Mouse (Mus musculus): ENCODE measurements around the gene Bpnt1. TPM values are rescaled to one million over a fixed set of nuclear protein-coding genes. Genes with fewer than 3 reads are reported as not detected.

Gene Bpnt1
- polyA plus RNA-seq, 1 experiment from 2014 or later, result 43.2 TPM

GRCm38 (mm10) chr1:185362677-185363520 is 30.9 kb downstream of the Bpnt1 start, which contains the start of gene Eprs:
TSS of gene Eprs (plus strand) at chr1:185363044.
- Histone ChIP-seq H3K27me3 (replicated peaks; ENCODE audit: control insufficient read depth, insufficient read depth, low read length) (no peaks in the 10 kb centered on the region), H3K9ac (replicated peaks; ENCODE audit: low read depth, low read length) (peak within 1 kb of the TSS; percentile 86), H3K36me3 (ENCODE audit: control insufficient read depth, insufficient read depth) (no peaks in the 10 kb centered on the region; the same call in 1 of the 2 replicates), H3K9me3 (ENCODE audit: control insufficient read depth, low read length) (no peaks in the 10 kb centered on the region), H3K4me2 (ENCODE audit: low read length) (peak within 1 kb of the TSS; percentile 85), H3K4me1 (replicated peaks; ENCODE audit: control insufficient read depth, insufficient read depth, low read length) (peaks cover 26% of the 10 kb centered on the region), H3K27ac (ENCODE audit: low read length) (peak within 1 kb of the TSS; percentile 91), H3K4me3 (replicated peaks; ENCODE audit: low read length) (peak within 1 kb of the TSS; percentile 90)
- ATAC-seq, result peak; percentile 96
- WGBS, result under 1% methylated on average over 76 of the region's 92 CpGs

GRCm38 (mm10) chr1:185363526-185364182 is 31.7 kb downstream of the Bpnt1 start:
- H3K9ac ChIP-seq (replicated peaks; ENCODE audit: low read depth, low read length), result peak overlapping the region; percentile 81
- 3% methylated on average over 22 of the region's 22 CpGs for WGBS
- H3K4me3 ChIP-seq (replicated peaks; ENCODE audit: low read length), result peak overlapping the region; percentile 90
- H3K4me2 ChIP-seq (ENCODE audit: low read length), result peak overlapping the region; percentile 62
- no peaks in the 10 kb centered on the region for H3K36me3 ChIP-seq (ENCODE audit: control insufficient read depth, insufficient read depth)
- no peaks in the 10 kb centered on the region for H3K9me3 ChIP-seq (ENCODE audit: control insufficient read depth, low read length)
- H3K27ac ChIP-seq (ENCODE audit: low read length), result peak overlapping the region; percentile 87
- no peaks in the 10 kb centered on the region for H3K27me3 ChIP-seq (replicated peaks; ENCODE audit: control insufficient read depth, insufficient read depth, low read length)
- peak; percentile 18; the same call in 1 of the 2 replicates for ATAC-seq
- peaks cover 26% of the 10 kb centered on the region for H3K4me1 ChIP-seq (replicated peaks; ENCODE audit: control insufficient read depth, insufficient read depth, low read length)

GRCm38 (mm10) chr1:185364183-185364540 is 32.2 kb downstream of the Bpnt1 start:
- WGBS, result 35% methylated on average over 6 of the region's 6 CpGs
- H3K27me3 ChIP-seq (replicated peaks; ENCODE audit: control insufficient read depth, insufficient read depth, low read length), result no peaks in the 10 kb centered on the region

GRCm38 (mm10) chr1:185367383-185367782 is 35.4 kb downstream of the Bpnt1 start:
- WGBS, result 89% methylated on average over 6 of the region's 6 CpGs

More at GRCm38 (mm10) chr1:185364183-185364540, 32.2 kb downstream of the Bpnt1 start:
- no peak for ATAC-seq
- Histone ChIP-seq H3K4me1 (replicated peaks; ENCODE audit: control insufficient read depth, insufficient read depth, low read length) (peaks cover 26% of the 10 kb centered on the region), H3K9me3 (ENCODE audit: control insufficient read depth, low read length) (no peaks in the 10 kb centered on the region), H3K27ac (ENCODE audit: low read length) (no peak overlapping the region), H3K4me2 (ENCODE audit: low read length) (peak overlapping the region; percentile 62), H3K9ac (replicated peaks; ENCODE audit: low read depth, low read length) (no peak overlapping the region), H3K4me3 (replicated peaks; ENCODE audit: low read length) (peak overlapping the region; percentile 90), H3K36me3 (ENCODE audit: control insufficient read depth, insufficient read depth) (no peaks in the 10 kb centered on the region)

GRCm38 (mm10) chr1:185369979-185370378 is 38.0 kb downstream of the Bpnt1 start:
- no peak for ATAC-seq
- Histone ChIP-seq H3K27me3 (replicated peaks; ENCODE audit: control insufficient read depth, insufficient read depth, low read length) (no peaks in the 10 kb centered on the region), H3K36me3 (ENCODE audit: control insufficient read depth, insufficient read depth) (peaks cover 21% of the 10 kb centered on the region), H3K9ac (replicated peaks; ENCODE audit: low read depth, low read length) (no peak overlapping the region), H3K4me3 (replicated peaks; ENCODE audit: low read length) (no peak overlapping the region), H3K9me3 (ENCODE audit: control insufficient read depth, low read length) (no peaks in the 10 kb centered on the region), H3K4me1 (replicated peaks; ENCODE audit: control insufficient read depth, insufficient read depth, low read length) (peaks cover 9% of the 10 kb centered on the region; the same call in 1 of the 2 replicates), H3K4me2 (ENCODE audit: low read length) (no peak overlapping the region), H3K27ac (ENCODE audit: low read length) (no peak overlapping the region)
- 98% methylated on average over 6 of the region's 6 CpGs for WGBS

More at GRCm38 (mm10) chr1:185367383-185367782, 35.4 kb downstream of the Bpnt1 start:
- no peak overlapping the region for H3K4me2 ChIP-seq (ENCODE audit: low read length)
- no peaks in the 10 kb centered on the region for H3K9me3 ChIP-seq (ENCODE audit: control insufficient read depth, low read length)
- H3K9ac ChIP-seq (replicated peaks; ENCODE audit: low read depth, low read length), result no peak overlapping the region
- H3K27ac ChIP-seq (ENCODE audit: low read length), result no peak overlapping the region
- H3K4me3 ChIP-seq (replicated peaks; ENCODE audit: low read length), result no peak overlapping the region
- peaks cover 20% of the 10 kb centered on the region for H3K4me1 ChIP-seq (replicated peaks; ENCODE audit: control insufficient read depth, insufficient read depth, low read length)
- no peak for ATAC-seq
- H3K27me3 ChIP-seq (replicated peaks; ENCODE audit: control insufficient read depth, insufficient read depth, low read length), result no peaks in the 10 kb centered on the region
- H3K36me3 ChIP-seq (ENCODE audit: control insufficient read depth, insufficient read depth), result peaks cover 13% of the 10 kb centered on the region

GRCm38 (mm10) chr1:185376390-185376789 is 44.4 kb downstream of the Bpnt1 start:
- Histone ChIP-seq H3K27ac (ENCODE audit: low read length) (no peak overlapping the region), H3K4me3 (replicated peaks; ENCODE audit: low read length) (no peak overlapping the region), H3K27me3 (replicated peaks; ENCODE audit: control insufficient read depth, insufficient read depth, low read length) (no peaks in the 10 kb centered on the region), H3K36me3 (ENCODE audit: control insufficient read depth, insufficient read depth) (peaks cover 46% of the 10 kb centered on the region), H3K9ac (replicated peaks; ENCODE audit: low read depth, low read length) (no peak overlapping the region), H3K4me1 (replicated peaks; ENCODE audit: control insufficient read depth, insufficient read depth, low read length) (no peaks in the 10 kb centered on the region), H3K9me3 (ENCODE audit: control insufficient read depth, low read length) (no peaks in the 10 kb centered on the region), H3K4me2 (ENCODE audit: low read length) (no peak overlapping the region)
- no peak for ATAC-seq

- Histone ChIP-seq H3K9ac (replicated peaks; ENCODE audit: low read depth, low read length) (no peak overlapping the region), H3K4me1 (replicated peaks; ENCODE audit: control insufficient read depth, insufficient read depth, low read length) (no peaks in the 10 kb centered on the region), H3K4me3 (replicated peaks; ENCODE audit: low read length) (no peak overlapping the region), H3K36me3 (ENCODE audit: control insufficient read depth, insufficient read depth) (peaks cover 47% of the 10 kb centered on the region), H3K27ac (ENCODE audit: low read length) (no peak overlapping the region), H3K27me3 (replicated peaks; ENCODE audit: control insufficient read depth, insufficient read depth, low read length) (no peaks in the 10 kb centered on the region), H3K4me2 (ENCODE audit: low read length) (no peak overlapping the region), H3K9me3 (ENCODE audit: control insufficient read depth, low read length) (no peaks in the 10 kb centered on the region)
- no peak for ATAC-seq
- 89% methylated on average over 2 of the region's 2 CpGs for WGBS
These were observed 45.5 kb downstream of the Bpnt1 start for GRCm38 (mm10) chr1:185377429-185377828.

- Histone ChIP-seq H3K9ac (replicated peaks; ENCODE audit: low read depth, low read length) (no peak overlapping the region), H3K4me3 (replicated peaks; ENCODE audit: low read length) (no peak overlapping the region), H3K27ac (ENCODE audit: low read length) (no peak overlapping the region), H3K9me3 (ENCODE audit: control insufficient read depth, low read length) (no peaks in the 10 kb centered on the region), H3K4me2 (ENCODE audit: low read length) (no peak overlapping the region), H3K36me3 (ENCODE audit: control insufficient read depth, insufficient read depth) (peaks cover 33% of the 10 kb centered on the region), H3K27me3 (replicated peaks; ENCODE audit: control insufficient read depth, insufficient read depth, low read length) (no peaks in the 10 kb centered on the region), H3K4me1 (replicated peaks; ENCODE audit: control insufficient read depth, insufficient read depth, low read length) (no peaks in the 10 kb centered on the region)
- ATAC-seq, result no peak
- 94% methylated on average over 5 of the region's 5 CpGs for WGBS
These were observed 69.7 kb downstream of the Bpnt1 start for GRCm38 (mm10) chr1:185401615-185402014.

- Histone ChIP-seq H3K27me3 (replicated peaks; ENCODE audit: control insufficient read depth, insufficient read depth, low read length) (no peaks in the 10 kb centered on the region), H3K4me1 (replicated peaks; ENCODE audit: control insufficient read depth, insufficient read depth, low read length) (no peaks in the 10 kb centered on the region), H3K27ac (ENCODE audit: low read length) (no peak overlapping the region), H3K4me3 (replicated peaks; ENCODE audit: low read length) (no peak overlapping the region), H3K9ac (replicated peaks; ENCODE audit: low read depth, low read length) (no peak overlapping the region), H3K9me3 (ENCODE audit: control insufficient read depth, low read length) (no peaks in the 10 kb centered on the region), H3K36me3 (ENCODE audit: control insufficient read depth, insufficient read depth) (peaks cover 43% of the 10 kb centered on the region), H3K4me2 (ENCODE audit: low read length) (no peak overlapping the region)
- WGBS, result 39% methylated on average over 2 of the region's 2 CpGs
- no peak for ATAC-seq
These were observed 72.1 kb downstream of the Bpnt1 start for GRCm38 (mm10) chr1:185404021-185404420.

Data from forebrain, embryonic 16.5 days (tissue).